Mouse (Mus musculus) ES-Bruce4 (cell line): Measurements from ENCODE around the gene Dhx34.

ENCODE experiments used
- CTCF ChIP-seq: IDR thresholded peaks from one replicate; pipeline ENCODE4 v1.8.1; 2011; ENCODE audit warnings: low read depth, low read length
- POLR2A ChIP-seq: IDR thresholded peaks from one replicate; pipeline ENCODE4 v1.8.1; 2011; ENCODE audit warnings: low read length; ENCODE audit not compliant: insufficient read depth

DNA sequence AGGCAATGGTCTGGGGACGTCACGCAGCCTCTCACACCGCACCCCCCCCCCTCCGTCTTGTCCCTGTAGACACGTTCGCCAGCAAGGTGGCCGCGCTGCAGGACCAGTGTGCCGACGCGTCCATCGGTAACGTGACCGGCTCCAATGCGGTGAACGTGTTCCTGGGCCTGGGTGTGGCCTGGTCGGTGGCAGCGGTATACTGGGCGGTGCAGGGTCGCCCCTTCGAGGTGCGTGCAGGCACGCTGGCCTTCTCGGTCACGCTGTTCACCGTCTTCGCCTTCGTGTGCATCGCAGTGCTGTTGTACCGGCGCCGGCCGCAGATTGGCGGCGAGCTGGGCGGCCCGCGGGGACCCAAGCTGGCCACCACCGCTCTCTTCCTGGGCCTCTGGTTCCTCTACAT, 63.1 kb downstream of the Dhx34 start:
- TF ChIP-seq CTCF = no peak
- TF ChIP-seq POLR2A = no peak
